Mouse (Mus musculus) kidney, embryonic 14.5 days (tissue): ENCODE results near the gene Nufip1. TPM values are rescaled to one million over a fixed set of nuclear protein-coding genes. Genes with fewer than 3 reads are reported as not detected.

Source experiments
- ATAC-seq: fragments of 200-750 bp; cut with Nextera tagmentation; 2 replicates; pipeline ENCODE4 v1.8.0; 2017; ENCODE audit warnings: moderate number of reproducible peaks, mild to moderate bottlenecking, moderate TSS enrichment, moderate library complexity; ENCODE audit not compliant: low FRiP score, low TSS enrichment
- H3K27ac ChIP-seq: fragments of 300-500 bp; sonication (generic); 2 replicates; pipeline ENCODE4 v1.5.1; 2014; ENCODE audit warnings: low read depth, mild to moderate bottlenecking, low read length, moderate library complexity, mixed read lengths
- H3K27me3 ChIP-seq: fragments of 300-500 bp; sonication (generic); 2 replicates; pipeline ENCODE4 v1.6.1; 2014; ENCODE audit warnings: mild to moderate bottlenecking, low read length; ENCODE audit not compliant: control insufficient read depth, insufficient read depth
- H3K36me3 ChIP-seq: fragments of 300-500 bp; sonication (generic); 2 replicates; pipeline ENCODE4 v1.6.1; 2014; ENCODE audit warnings: low read length, mixed read lengths; ENCODE audit not compliant: control insufficient read depth, insufficient read depth
- H3K4me1 ChIP-seq: fragments of 300-500 bp; sonication (generic); 2 replicates; pipeline ENCODE4 v1.6.1; 2014; ENCODE audit warnings: low read length, mixed read lengths; ENCODE audit not compliant: control insufficient read depth, insufficient read depth
- H3K4me2 ChIP-seq: fragments of 300-500 bp; sonication (generic); replicated peaks from 2 replicates; pipeline ENCODE4 v1.6.1; 2014; ENCODE audit warnings: low read depth, mild to moderate bottlenecking, low read length
- H3K4me3 ChIP-seq: fragments of 300-500 bp; sonication (generic); 2 replicates; pipeline ENCODE4 v1.5.1; 2014; ENCODE audit warnings: mild to moderate bottlenecking, low read length
- H3K9ac ChIP-seq: fragments of 300-500 bp; sonication (generic); 2 replicates; pipeline ENCODE4 v1.6.1; 2014; ENCODE audit warnings: low read depth, mild to moderate bottlenecking, low read length, moderate library complexity
- H3K9me3 ChIP-seq: fragments of 300-500 bp; sonication (generic); 2 replicates; pipeline ENCODE4 v1.6.1; 2016; ENCODE audit warnings: low read length; ENCODE audit not compliant: control insufficient read depth
- WGBS: fragments of 180-500 bp; shearing (Covaris S2); extraction: QIAGEN DNeasy Blood & Tissue Kit; methylation state at CpG from one replicate; pipeline ENCODE4 v1.1.7; 2014; 5-methylcytosine and 5-hydroxymethylcytosine counted together
- polyA plus RNA-seq: library from polyadenylated mRNA; unstranded; fragments of >200 nt; fragmentation: Nextera tagmentation; extraction: Ambion mirVana; gene quantifications from 2 replicates; pipeline ENCODE4 v1.2.1, GENCODE M21; 2014

The Nufip1 gene
- polyA plus RNA-seq, 1 experiment from 2014 or later, result 17.7 TPM

DNA sequence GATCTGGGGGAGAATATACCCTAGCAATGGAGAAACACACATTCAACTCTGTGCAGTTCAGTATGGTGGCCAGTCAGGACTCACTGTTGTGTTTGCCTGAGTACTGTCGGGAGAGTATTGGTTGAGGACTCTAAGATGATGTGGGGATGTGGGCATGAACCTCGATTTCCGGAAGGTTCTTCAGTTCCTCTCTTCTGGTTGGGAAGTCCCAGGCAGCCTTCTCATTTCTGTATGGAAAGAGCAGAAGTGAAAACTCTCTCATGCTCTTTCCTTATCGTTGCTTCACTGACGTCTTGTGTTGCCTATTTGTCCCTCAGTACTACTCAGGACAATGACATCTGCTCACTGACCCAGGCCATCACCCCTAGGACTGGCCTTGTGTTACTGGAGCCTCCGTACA is 68.7 kb downstream of the Nufip1 start:
- WGBS, result 78% methylated on average over 6 of the region's 6 CpGs

DNA sequence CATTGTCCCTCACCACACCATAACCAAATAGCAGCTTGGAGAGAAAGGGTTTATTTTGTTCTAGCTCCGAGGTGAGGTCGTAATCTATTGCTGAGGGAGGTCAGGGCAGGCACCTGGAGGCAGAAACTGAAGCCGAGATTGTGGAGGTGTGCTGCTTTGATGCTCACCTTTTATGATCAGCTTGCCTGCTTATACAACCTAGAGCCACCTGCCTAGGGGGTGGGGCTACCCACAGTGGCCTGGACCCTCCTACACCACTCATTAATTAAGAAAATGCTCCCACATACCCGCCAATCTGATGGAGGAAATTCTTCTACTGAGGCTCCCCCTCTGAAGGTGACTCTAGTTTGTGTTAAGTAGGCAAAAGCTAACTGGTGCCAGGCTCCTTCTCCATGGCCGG is 74.7 kb downstream of the Nufip1 start:
- ATAC-seq, result no peak
- WGBS, result 62% methylated on average over 5 of the region's 5 CpGs

More for the DNA sequence above, 68.7 kb downstream of the Nufip1 start:
- no peak for ATAC-seq
- Histone ChIP-seq H3K36me3 (no peaks in the 10 kb centered on the region), H3K4me1 (no peaks in the 10 kb centered on the region), H3K9ac (no peak overlapping the region), H3K4me2 (no peak overlapping the region), H3K9me3 (no peaks in the 10 kb centered on the region), H3K27me3 (no peaks in the 10 kb centered on the region), H3K27ac (no peak overlapping the region), H3K4me3 (no peak overlapping the region)

GRCm38 (mm10) chr14:76186299-76186698 is 75.6 kb downstream of the Nufip1 start:
- Histone ChIP-seq H3K36me3 (no peaks in the 10 kb centered on the region), H3K4me1 (no peaks in the 10 kb centered on the region), H3K9me3 (no peaks in the 10 kb centered on the region), H3K4me3 (no peak overlapping the region), H3K9ac (no peak overlapping the region), H3K27ac (no peak overlapping the region), H3K27me3 (no peaks in the 10 kb centered on the region), H3K4me2 (no peak overlapping the region)
- ATAC-seq, result no peak
- 54% methylated on average over 4 of the region's 4 CpGs for WGBS

More for the DNA sequence above, 74.7 kb downstream of the Nufip1 start:
- H3K27me3 ChIP-seq, result no peaks in the 10 kb centered on the region
- H3K4me1 ChIP-seq, result no peaks in the 10 kb centered on the region
- no peaks in the 10 kb centered on the region for H3K9me3 ChIP-seq
- no peaks in the 10 kb centered on the region for H3K36me3 ChIP-seq
- H3K9ac ChIP-seq, result no peak overlapping the region
- no peak overlapping the region for H3K27ac ChIP-seq
- no peak overlapping the region for H3K4me2 ChIP-seq
- no peak overlapping the region for H3K4me3 ChIP-seq

Other genes starting within 250 kb of the Nufip1 start
- gene Kctd4, start 155.9 kb upstream of the Nufip1 start, polyA plus RNA-seq, result 0.80 and 0.90 TPM in 2 replicates
- 47.1 and 53.8 TPM in 2 replicates for gene Gtf2f2, start 100.0 kb upstream of the Nufip1 start, polyA plus RNA-seq
- gene Gpalpp1, start 131 bp upstream of the Nufip1 start, polyA plus RNA-seq, result 8.5 and 13.3 TPM in 2 replicates